Mouse (Mus musculus): ENCODE results near the gene Mettl8. TPM values are rescaled to one million over a fixed set of nuclear protein-coding genes. Genes with fewer than 3 reads are reported as not detected.

Mettl8 gene
- polyA plus RNA-seq, 1 experiment from 2014 or later, result 22.9 TPM

- Histone ChIP-seq H3K4me1 (peaks cover 3% of the 10 kb centered on the region; the same call in 1 of the 2 replicates), H3K36me3 (no peaks in the 10 kb centered on the region), H3K9me3 (replicated peaks) (no peaks in the 10 kb centered on the region), H3K27ac (no peak overlapping the region), H3K4me3 (no peak overlapping the region), H3K27me3 (ENCODE audit: low read depth, poor library complexity, severe bottlenecking) (no peaks in the 10 kb centered on the region)
- DNase-seq (ENCODE audit: low spot score), result no peak
- WGBS, result 97% methylated on average over 7 of the region's 7 CpGs
Observed at GRCm38 (mm10) chr2:70996438-70996837, 58.9 kb downstream of the Mettl8 start.

- Histone ChIP-seq H3K27ac (no peak overlapping the region), H3K4me1 (peaks cover 3% of the 10 kb centered on the region; the same call in 1 of the 2 replicates), H3K4me3 (no peak overlapping the region), H3K27me3 (ENCODE audit: low read depth, poor library complexity, severe bottlenecking) (no peaks in the 10 kb centered on the region), H3K36me3 (no peaks in the 10 kb centered on the region), H3K9me3 (replicated peaks) (no peaks in the 10 kb centered on the region)
- no peak for DNase-seq (ENCODE audit: low spot score)
- 95% methylated on average over 4 of the region's 4 CpGs for WGBS
Observed at GRCm38 (mm10) chr2:70995900-70996299, 59.5 kb downstream of the Mettl8 start.

GRCm38 (mm10) chr2:70993740-70994139 is 61.6 kb downstream of the Mettl8 start:
- WGBS, result 76% methylated on average over 3 of the region's 3 CpGs
- Histone ChIP-seq H3K9me3 (replicated peaks) (no peaks in the 10 kb centered on the region), H3K4me1 (peaks cover 3% of the 10 kb centered on the region; the same call in 1 of the 2 replicates), H3K27me3 (ENCODE audit: low read depth, poor library complexity, severe bottlenecking) (no peaks in the 10 kb centered on the region), H3K36me3 (no peaks in the 10 kb centered on the region), H3K27ac (no peak overlapping the region), H3K4me3 (no peak overlapping the region)
- DNase-seq (ENCODE audit: low spot score), result no peak

- H3K4me3 ChIP-seq, result no peak overlapping the region
- H3K36me3 ChIP-seq, result no peaks in the 10 kb centered on the region
- no peak for DNase-seq (ENCODE audit: low spot score)
- H3K9me3 ChIP-seq (replicated peaks), result no peaks in the 10 kb centered on the region
- H3K27me3 ChIP-seq (ENCODE audit: low read depth, poor library complexity, severe bottlenecking), result no peaks in the 10 kb centered on the region
- H3K27ac ChIP-seq, result no peak overlapping the region
- H3K4me1 ChIP-seq, result peaks cover 3% of the 10 kb centered on the region; the same call in 1 of the 2 replicates
- 90% methylated on average over 2 of the region's 2 CpGs for WGBS
Observed at GRCm38 (mm10) chr2:70992715-70993114, 62.7 kb downstream of the Mettl8 start.

- Histone ChIP-seq H3K36me3 (no peaks in the 10 kb centered on the region), H3K27ac (no peak overlapping the region), H3K4me1 (peaks cover 3% of the 10 kb centered on the region; the same call in 1 of the 2 replicates), H3K9me3 (replicated peaks) (no peaks in the 10 kb centered on the region), H3K27me3 (ENCODE audit: low read depth, poor library complexity, severe bottlenecking) (no peaks in the 10 kb centered on the region), H3K4me3 (no peak overlapping the region)
- 83% methylated on average over 4 of the region's 4 CpGs for WGBS
- no peak for DNase-seq (ENCODE audit: low spot score)
Observed at GRCm38 (mm10) chr2:70990196-70990595, 65.2 kb downstream of the Mettl8 start.

GRCm38 (mm10) chr2:70989201-70990191 is 65.9 kb downstream of the Mettl8 start:
- Histone ChIP-seq H3K4me3 (no peak overlapping the region), H3K27me3 (ENCODE audit: low read depth, poor library complexity, severe bottlenecking) (no peaks in the 10 kb centered on the region), H3K27ac (no peak overlapping the region), H3K36me3 (no peaks in the 10 kb centered on the region), H3K9me3 (replicated peaks) (no peaks in the 10 kb centered on the region), H3K4me1 (peaks cover 3% of the 10 kb centered on the region; the same call in 1 of the 2 replicates)
- no peak for DNase-seq (ENCODE audit: low spot score)
- 89% methylated on average over 17 of the region's 17 CpGs for WGBS

GRCm38 (mm10) chr2:70978271-70978670 is 77.1 kb downstream of the Mettl8 start:
- 86% methylated on average over 5 of the region's 5 CpGs for WGBS
- Histone ChIP-seq H3K4me3 (no peak overlapping the region), H3K4me1 (peaks cover 5% of the 10 kb centered on the region; the same call in 1 of the 2 replicates), H3K27ac (no peak overlapping the region), H3K27me3 (ENCODE audit: low read depth, poor library complexity, severe bottlenecking) (no peaks in the 10 kb centered on the region), H3K36me3 (peaks cover 6% of the 10 kb centered on the region), H3K9me3 (replicated peaks) (no peaks in the 10 kb centered on the region)
- no peak for DNase-seq (ENCODE audit: low spot score)

- Histone ChIP-seq H3K27ac (no peak overlapping the region), H3K36me3 (peaks cover 4% of the 10 kb centered on the region), H3K4me3 (no peak overlapping the region), H3K27me3 (ENCODE audit: low read depth, poor library complexity, severe bottlenecking) (no peaks in the 10 kb centered on the region), H3K4me1 (0 out of 2 replicates have a peak, but pooled peaks cover 2% of the 10 kb centered on the region), H3K9me3 (replicated peaks) (no peaks in the 10 kb centered on the region)
- 95% methylated on average over 6 of the region's 6 CpGs for WGBS
- DNase-seq (ENCODE audit: low spot score), result no peak
Observed at GRCm38 (mm10) chr2:70974769-70975168, 80.6 kb downstream of the Mettl8 start.

GRCm38 (mm10) chr2:70972795-70973518 is 82.4 kb downstream of the Mettl8 start:
- H3K36me3 ChIP-seq, result no peaks in the 10 kb centered on the region
- H3K27me3 ChIP-seq (ENCODE audit: low read depth, poor library complexity, severe bottlenecking), result no peaks in the 10 kb centered on the region
- H3K9me3 ChIP-seq (replicated peaks), result no peaks in the 10 kb centered on the region
- 70% methylated on average over 16 of the region's 16 CpGs for WGBS
- no peak overlapping the region for H3K4me3 ChIP-seq
- no peak for DNase-seq (ENCODE audit: low spot score)
- H3K4me1 ChIP-seq, result 0 out of 2 replicates have a peak, but pooled peaks cover 2% of the 10 kb centered on the region
- no peak overlapping the region for H3K27ac ChIP-seq

GRCm38 (mm10) chr2:70970158-70970741 is 85.1 kb downstream of the Mettl8 start:
- 63% methylated on average over 7 of the region's 7 CpGs for WGBS
- no peaks in the 10 kb centered on the region for H3K9me3 ChIP-seq (replicated peaks)
- H3K4me1 ChIP-seq, result no peaks in the 10 kb centered on the region
- no peaks in the 10 kb centered on the region for H3K27me3 ChIP-seq (ENCODE audit: low read depth, poor library complexity, severe bottlenecking)
- no peak for DNase-seq (ENCODE audit: low spot score)
- H3K4me3 ChIP-seq, result no peak overlapping the region
- H3K36me3 ChIP-seq, result 0 out of 2 replicates have a peak, but pooled peaks cover 2% of the 10 kb centered on the region
- no peak overlapping the region for H3K27ac ChIP-seq

GRCm38 (mm10) chr2:70968305-70968704 is 87.1 kb downstream of the Mettl8 start:
- Histone ChIP-seq H3K27me3 (ENCODE audit: low read depth, poor library complexity, severe bottlenecking) (no peaks in the 10 kb centered on the region), H3K36me3 (peaks cover 10% of the 10 kb centered on the region; the same call in 1 of the 2 replicates), H3K4me3 (no peak overlapping the region), H3K27ac (no peak overlapping the region), H3K9me3 (replicated peaks) (no peaks in the 10 kb centered on the region), H3K4me1 (no peaks in the 10 kb centered on the region)
- DNase-seq (ENCODE audit: low spot score), result no peak
- WGBS, result 94% methylated on average over 2 of the region's 2 CpGs

- WGBS, result 91% methylated on average over 1 of the region's 1 CpGs
- no peaks in the 10 kb centered on the region for H3K27me3 ChIP-seq (ENCODE audit: low read depth, poor library complexity, severe bottlenecking)
- H3K4me3 ChIP-seq, result no peak overlapping the region
- no peaks in the 10 kb centered on the region for H3K9me3 ChIP-seq (replicated peaks)
- DNase-seq (ENCODE audit: low spot score), result no peak
- H3K27ac ChIP-seq, result no peak overlapping the region
- H3K4me1 ChIP-seq, result no peaks in the 10 kb centered on the region
- H3K36me3 ChIP-seq, result peaks cover 10% of the 10 kb centered on the region; the same call in 1 of the 2 replicates
Observed at GRCm38 (mm10) chr2:70967216-70967615, 88.2 kb downstream of the Mettl8 start.
